Mouse (Mus musculus) neural tube, embryonic 15.5 days (tissue): ENCODE results near the gene Scd2. TPM values are rescaled to one million over a fixed set of nuclear protein-coding genes. Genes with fewer than 3 reads are reported as not detected.

Experiments used
- ATAC-seq: fragments of 200-750 bp; cut with Nextera tagmentation; 2 replicates; pipeline ENCODE4 v1.8.0; 2017; ENCODE audit warnings: mild to moderate bottlenecking, moderate TSS enrichment, moderate library complexity; ENCODE audit not compliant: low FRiP score
- H3K27ac ChIP-seq: fragments of 300-500 bp; sonication (generic); replicated peaks from 2 replicates; pipeline ENCODE4 v1.5.1; 2015; ENCODE audit warnings: mild to moderate bottlenecking, inconsistent platforms
- H3K27me3 ChIP-seq: fragments of 300-500 bp; sonication (generic); replicated peaks from 2 replicates; pipeline ENCODE4 v1.6.1; 2015; ENCODE audit warnings: inconsistent platforms
- H3K36me3 ChIP-seq: fragments of 300-500 bp; sonication (generic); 2 replicates; pipeline ENCODE4 v1.6.1; 2015; ENCODE audit warnings: inconsistent platforms
- H3K4me1 ChIP-seq: fragments of 300-500 bp; sonication (generic); 2 replicates; pipeline ENCODE4 v1.6.1; 2015; ENCODE audit warnings: inconsistent platforms
- H3K4me2 ChIP-seq: fragments of 300-500 bp; sonication (generic); 2 replicates; pipeline ENCODE4 v1.6.1; 2015; ENCODE audit warnings: inconsistent platforms, mild to moderate bottlenecking, moderate library complexity
- H3K4me3 ChIP-seq: fragments of 300-500 bp; sonication (generic); replicated peaks from 2 replicates; pipeline ENCODE4 v1.5.1; 2015; ENCODE audit warnings: mild to moderate bottlenecking, inconsistent platforms
- H3K9ac ChIP-seq: fragments of 300-500 bp; sonication (generic); replicated peaks from 2 replicates; pipeline ENCODE4 v1.6.1; 2015; ENCODE audit warnings: mild to moderate bottlenecking, inconsistent platforms
- H3K9me3 ChIP-seq: fragments of 300-500 bp; sonication (generic); replicated peaks from 2 replicates; pipeline ENCODE4 v1.6.1; 2016; ENCODE audit warnings: inconsistent platforms
- WGBS: fragments of 180-500 bp; shearing (Covaris S2); methylation state at CpG from one replicate; pipeline ENCODE4 v1.1.7; 2015; ENCODE audit warnings: mixed read lengths; 5-methylcytosine and 5-hydroxymethylcytosine counted together
- microRNA-seq: library from miRNA; unstranded; fragments of <30 nt; microRNA quantifications from one replicate; pipeline ENCODE4, GENCODE M21; 2017
- polyA plus RNA-seq: library from polyadenylated mRNA; unstranded; fragments of >200 nt; fragmentation: Nextera tagmentation; extraction: Ambion mirVana; gene quantifications from 2 replicates; pipeline ENCODE4 v1.2.1, GENCODE M21; 2015

Scd2 gene
- polyA plus RNA-seq, 1 experiment from 2014 or later: 264 TPM

GRCm38 (mm10) chr19:44349689-44350088 lies 56.2 kb downstream of the Scd2 start:
- Histone ChIP-seq H3K4me2 (no peak overlapping the region), H3K4me3 (no peak overlapping the region), H3K36me3 (no peaks in the 10 kb centered on the region), H3K4me1 (no peaks in the 10 kb centered on the region), H3K27me3 (no peaks in the 10 kb centered on the region), H3K9me3 (no peaks in the 10 kb centered on the region), H3K9ac (no peak overlapping the region), H3K27ac (no peak overlapping the region)
- WGBS: 90% methylated on average over 8 of the region's 8 CpGs
- no peak for ATAC-seq

- ATAC-seq: no peak
- Histone ChIP-seq H3K9me3 (no peaks in the 10 kb centered on the region), H3K36me3 (no peaks in the 10 kb centered on the region), H3K27ac (no peak overlapping the region), H3K4me1 (no peaks in the 10 kb centered on the region), H3K27me3 (no peaks in the 10 kb centered on the region), H3K4me3 (no peak overlapping the region), H3K9ac (no peak overlapping the region), H3K4me2 (no peak overlapping the region)
- WGBS: 84% methylated on average over 7 of the region's 7 CpGs
Measured at GRCm38 (mm10) chr19:44351756-44352155, 58.3 kb downstream of the Scd2 start.

Small RNA genes within 50 kb of the gene (microRNA-seq; reads per million reads assigned to microRNA genes)
- not detected for gene Mir5114

Other genes with a start within 250 kb of the Scd2 start
- 20.2 and 22.8 TPM in 2 replicates for gene Erlin1, start 223.9 kb upstream of the Scd2 start, polyA plus RNA-seq
- 55.8 and 62.6 TPM in 2 replicates for gene Chuk, start 186.2 kb upstream of the Scd2 start, polyA plus RNA-seq
- gene Cwf19l1, start 157.8 kb upstream of the Scd2 start, polyA plus RNA-seq: 29.8 and 31.1 TPM in 2 replicates
- gene Bloc1s2, start 147.2 kb upstream of the Scd2 start, polyA plus RNA-seq: 158 and 169 TPM in 2 replicates
- gene Pkd2l1, start 101.2 kb upstream of the Scd2 start, polyA plus RNA-seq: 3.0 and 3.7 TPM in 2 replicates
- 4.4 and 4.8 TPM in 2 replicates for gene Scd3, start 90.4 kb upstream of the Scd2 start, polyA plus RNA-seq
- gene Scd4, start 39.4 kb downstream of the Scd2 start, polyA plus RNA-seq: 0.09 and 0.15 TPM in 2 replicates
- gene Scd1, start 114.2 kb downstream of the Scd2 start, polyA plus RNA-seq: 7.5 and 8.5 TPM in 2 replicates
- gene Wnt8b, start 199.8 kb downstream of the Scd2 start, polyA plus RNA-seq: 0.05 and 0.14 TPM in 2 replicates